Mouse (Mus musculus) spleen, postnatal 4 days (tissue): ENCODE data around the gene Scn2b.
A peak's percentile ranks its signal among the peaks of the same experiment; 100 is the strongest.

Experiments
- DNase-seq, 2 experiments: peaks; one replicate each; pipeline ENCODE4 v3.0.0; 2022; ENCODE audit warnings: low spot score in 2 of 2

The Scn2b gene

GRCm38 (mm10) chr9:45117741-45118431, at the start of gene Scn2b:
Scn2b (plus strand) TSS chr9:45117782.
- DNase-seq = no peak

DNA sequence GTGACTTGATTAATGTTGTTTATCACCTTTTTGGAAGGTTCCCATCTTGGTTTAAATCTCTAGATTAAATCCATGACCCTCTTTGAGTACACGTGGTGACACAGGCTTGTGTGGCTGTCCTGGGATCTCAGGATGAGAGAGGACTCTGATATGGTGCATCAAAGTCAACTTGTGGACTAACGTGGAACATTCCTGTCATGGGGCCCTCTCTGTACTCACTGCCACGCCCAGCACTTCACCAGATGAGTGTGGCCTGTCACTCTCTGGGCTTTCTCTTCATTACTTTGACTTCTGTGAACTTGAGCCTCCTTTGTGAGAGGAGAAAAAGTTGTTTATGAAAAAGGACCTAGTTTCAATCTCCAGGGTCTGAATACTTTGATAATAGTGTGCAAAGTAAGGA, 45.8 kb upstream of the Scn2b start:
- DNase-seq = no peak

GRCm38 (mm10) chr9:45077859-45078258, 39.7 kb upstream of the Scn2b start:
- DNase-seq = no peak

- DNase-seq = peak; percentile 42 to 68
Observed at GRCm38 (mm10) chr9:45079011-45079410, 38.6 kb upstream of the Scn2b start, which contains the start of gene Jaml. Jaml (plus strand) TSS chr9:45079183.

DNA sequence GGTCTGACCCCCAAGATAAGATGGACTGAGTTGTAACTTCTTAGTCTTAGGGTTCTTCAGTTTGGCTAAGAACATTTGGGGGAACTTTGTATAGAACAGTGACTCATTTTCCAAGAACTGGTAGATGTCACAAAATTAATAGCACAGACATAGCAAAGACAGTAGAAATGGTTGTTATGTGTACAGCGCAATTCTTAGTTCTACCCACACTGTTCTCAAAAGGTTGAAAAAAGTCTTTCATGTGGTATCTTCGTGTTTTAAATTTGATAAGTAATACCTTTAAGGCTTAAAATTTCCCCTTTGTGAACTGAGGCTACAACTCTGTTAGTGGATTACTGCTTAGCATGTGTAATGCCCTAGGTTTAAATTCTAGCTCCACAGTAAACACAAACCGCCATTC, 34.5 kb upstream of the Scn2b start:
- no peak for DNase-seq

DNA sequence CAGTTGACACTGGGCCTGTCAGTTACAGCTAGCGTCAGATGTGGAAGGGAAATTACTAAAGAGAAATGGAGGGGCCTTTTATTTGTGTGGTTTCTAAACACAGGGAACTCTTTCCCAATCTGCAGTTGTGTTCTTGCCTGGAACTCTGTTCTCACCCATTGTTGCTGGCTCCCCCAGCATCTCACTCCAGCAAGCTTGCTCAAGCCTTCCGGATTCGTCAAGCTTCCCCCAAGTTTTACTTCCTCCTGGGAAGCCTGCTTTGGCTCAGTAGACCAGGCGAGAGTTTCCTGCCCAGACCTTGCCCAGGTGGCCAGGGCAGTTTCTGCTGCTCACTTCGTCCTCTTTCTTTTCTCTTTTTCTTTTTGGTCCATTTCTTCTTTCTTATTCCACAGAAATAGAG, 33.0 kb upstream of the Scn2b start:
- DNase-seq = peak in 1 of 2 experiments; percentile 23

- DNase-seq = no peak
Observed at GRCm38 (mm10) chr9:45085741-45086690, 31.6 kb upstream of the Scn2b start.

GRCm38 (mm10) chr9:45088040-45088439, 29.5 kb upstream of the Scn2b start:
- no peak for DNase-seq

- no peak for DNase-seq
Observed at GRCm38 (mm10) chr9:45090811-45091210, 26.8 kb upstream of the Scn2b start.

DNA sequence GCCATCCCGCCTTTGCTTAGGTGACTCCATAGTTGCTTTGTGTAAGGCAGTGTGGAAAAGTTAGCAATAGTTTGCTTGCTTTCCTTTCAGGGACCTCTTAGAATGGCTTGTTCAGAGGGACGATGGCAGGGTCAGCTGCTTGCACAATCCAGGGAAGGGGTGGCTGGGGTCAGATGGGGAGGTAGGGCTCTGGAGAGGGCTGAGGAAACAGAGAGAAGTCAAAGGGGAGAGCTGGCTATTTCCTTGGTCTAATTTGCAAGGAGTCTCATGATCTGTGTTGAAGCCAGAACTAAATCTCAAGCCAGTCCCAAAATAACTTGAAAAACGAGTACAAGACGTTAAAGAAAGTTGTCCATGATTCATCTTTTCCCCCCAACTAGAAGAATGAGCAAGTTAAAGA, 24.9 kb upstream of the Scn2b start:
- no peak for DNase-seq

DNA sequence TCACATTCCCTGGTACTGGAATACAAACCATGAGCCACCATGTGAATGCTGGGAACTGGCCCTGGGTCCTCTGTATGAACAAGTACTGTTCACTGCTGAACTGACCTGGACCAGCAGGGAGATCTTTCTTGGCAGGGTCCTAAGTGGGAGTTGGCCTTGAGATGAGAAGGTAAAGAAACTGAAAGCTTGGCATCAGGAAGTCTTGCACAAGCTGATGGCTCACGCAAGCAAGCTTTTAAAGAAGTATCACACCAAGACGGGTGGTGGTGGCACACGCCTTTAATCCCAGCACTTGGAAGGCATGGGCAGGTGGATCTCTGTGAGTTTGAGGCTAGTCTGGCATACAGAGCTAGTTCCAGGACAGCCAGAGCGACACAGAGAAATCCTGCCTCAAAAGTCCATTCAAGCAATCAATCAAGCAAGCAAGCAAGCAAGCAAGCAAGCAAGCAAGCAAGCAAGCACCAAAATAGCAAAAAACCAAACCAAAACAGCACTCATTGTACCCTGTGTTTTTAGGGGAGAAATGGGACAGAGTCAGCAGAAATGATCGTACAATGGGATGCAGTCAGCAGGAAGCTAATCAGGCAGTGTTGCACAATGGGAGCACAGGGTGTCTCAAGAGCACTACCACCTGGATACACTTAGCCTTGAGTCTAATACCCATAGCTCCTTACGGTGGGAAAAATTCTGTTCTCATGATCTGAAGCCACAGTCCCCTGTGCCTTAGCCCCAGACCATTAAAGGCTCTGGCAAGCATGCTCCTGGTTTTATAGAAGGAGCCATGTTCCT, 22.2 kb upstream of the Scn2b start:
- DNase-seq = no peak

DNA sequence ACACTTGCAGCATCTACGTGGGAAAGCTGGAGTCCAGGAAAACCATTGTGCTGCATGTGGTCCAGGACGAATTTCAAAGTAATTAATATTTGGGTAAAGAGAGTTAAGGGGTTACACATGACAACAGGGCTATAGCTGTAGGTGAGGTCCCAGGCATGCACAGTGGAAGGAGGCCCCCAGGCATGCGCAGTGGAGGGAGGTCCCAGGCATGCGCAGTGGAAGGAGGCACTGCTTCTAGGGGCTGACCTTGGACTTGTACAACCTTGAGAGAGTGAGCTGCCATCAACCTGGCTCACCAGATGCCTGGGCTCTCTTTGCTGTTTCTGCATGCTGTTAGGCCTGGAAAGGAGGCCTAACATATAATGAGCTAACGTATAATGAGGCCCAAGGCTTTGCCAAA, 19.7 kb upstream of the Scn2b start:
- no peak for DNase-seq

DNA sequence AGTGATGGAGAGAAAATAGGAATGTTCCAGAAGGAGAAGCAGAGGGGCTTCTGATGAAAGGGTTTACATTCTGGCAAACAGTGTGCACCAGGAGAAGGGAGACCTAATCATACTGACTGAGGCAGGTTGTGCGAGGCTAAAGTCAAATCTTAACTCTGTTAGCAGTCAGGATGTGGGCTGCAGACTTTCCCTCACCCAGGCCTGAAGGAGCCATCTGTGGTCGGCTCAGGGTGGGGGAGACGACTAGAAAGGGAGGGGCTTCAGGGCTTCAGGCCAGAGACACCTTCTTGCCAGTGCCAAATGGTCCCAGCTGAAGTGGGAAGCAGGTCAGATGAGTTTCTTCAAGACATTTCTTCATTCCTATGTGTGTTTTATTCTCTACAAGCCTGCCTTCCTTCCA, 19.2 kb upstream of the Scn2b start:
- DNase-seq = no peak

GRCm38 (mm10) chr9:45102528-45102927, 15.1 kb upstream of the Scn2b start:
- DNase-seq = no peak

DNA sequence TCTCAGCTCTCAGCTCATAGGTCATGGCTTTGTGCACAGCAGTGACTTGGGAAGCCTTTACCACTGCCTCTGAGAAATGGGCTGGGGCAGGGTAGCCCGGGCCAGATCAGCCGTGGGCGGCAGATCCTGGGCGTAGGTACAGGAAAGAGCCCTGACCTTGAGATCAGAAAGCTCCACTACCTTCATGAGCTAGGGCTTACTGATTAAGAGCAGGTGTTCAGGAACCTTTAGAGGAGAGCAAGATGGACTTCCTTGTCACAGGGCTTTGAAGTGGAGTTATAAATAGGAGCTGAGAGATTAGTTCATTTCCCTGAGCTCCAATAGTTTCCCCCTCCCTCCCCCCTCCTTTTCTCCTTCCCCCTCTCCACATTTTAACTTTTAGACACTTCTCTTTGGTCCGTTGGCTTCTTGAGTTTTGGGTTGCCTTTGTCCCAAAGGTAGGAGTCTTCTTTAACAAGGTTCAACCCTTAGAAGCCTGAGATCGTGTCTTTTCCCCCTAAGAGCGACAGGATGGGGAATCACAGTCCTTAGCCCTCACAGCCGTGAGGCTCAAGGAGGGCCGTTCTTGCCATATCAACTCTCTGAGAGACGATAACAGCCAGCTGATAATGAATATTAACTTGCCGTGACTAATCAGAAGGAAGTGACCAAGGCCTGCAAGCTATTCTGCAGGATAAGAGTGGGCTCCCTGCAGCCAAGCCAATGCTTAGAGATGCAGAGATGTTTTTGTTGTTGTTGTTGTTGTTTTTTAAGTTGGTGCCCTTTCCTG, 14.2 kb upstream of the Scn2b start:
- no peak for DNase-seq

GRCm38 (mm10) chr9:45105596-45106374, 11.8 kb upstream of the Scn2b start:
- DNase-seq = no peak

GRCm38 (mm10) chr9:45115706-45116105, 1.9 kb upstream of the Scn2b start:
- no peak for DNase-seq

- no peak for DNase-seq
Observed at GRCm38 (mm10) chr9:45116819-45117218, 763 bp upstream of the Scn2b start.

- DNase-seq = no peak
Observed at GRCm38 (mm10) chr9:45118552-45118951, 970 bp downstream of the Scn2b start.

DNA sequence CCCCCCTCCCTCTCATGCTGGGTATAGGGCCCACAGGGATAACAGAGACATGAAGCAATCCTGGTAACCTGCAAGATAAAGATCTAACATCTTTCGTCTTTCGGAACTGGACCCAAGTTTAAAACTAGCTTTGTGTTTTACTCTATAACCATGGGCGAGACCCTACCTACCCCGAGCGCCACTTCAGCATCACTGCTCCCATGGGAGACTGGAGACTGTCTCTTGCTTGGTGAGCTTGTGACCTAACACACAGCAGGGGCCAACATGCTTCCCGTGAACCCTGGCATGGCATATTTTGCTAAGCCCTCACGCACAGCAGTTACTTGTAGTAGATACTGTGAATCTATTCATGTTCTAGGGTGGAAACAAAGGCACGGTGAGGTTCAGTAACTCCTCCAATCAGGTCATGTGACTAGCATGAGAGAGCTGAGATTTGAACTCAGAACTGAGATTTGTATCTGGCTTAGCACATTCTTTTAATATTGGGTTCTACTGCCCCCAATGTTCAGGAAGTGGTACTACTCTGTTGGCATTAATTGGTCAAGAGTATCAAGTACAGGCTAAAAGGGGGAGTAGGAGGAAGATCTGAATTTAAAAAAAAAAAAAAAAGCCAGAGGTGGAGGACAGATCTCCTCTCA, 1.9 kb downstream of the Scn2b start:
- DNase-seq = no peak
